Mouse (Mus musculus) neural tube, embryonic 14.5 days (tissue): ENCODE measurements at regions not wholly inside any gene's neighbourhood (a gene's known extent, or its start where the extent isn't known, plus 50 kb on each side); places are given as distances from the start of the nearest gene placed in this dataset.
A peak's percentile ranks its signal among the peaks of the same experiment; 100 is the strongest.

ENCODE experiments used
- ATAC-seq: fragments of 200-750 bp; cut with Nextera tagmentation; 2 replicates; pipeline ENCODE4 v1.8.0; 2017; ENCODE audit warnings: low read depth, mild to moderate bottlenecking, moderate TSS enrichment, moderate library complexity
- H3K27ac ChIP-seq: fragments of 300-500 bp; sonication (generic); 2 replicates; pipeline ENCODE4 v1.5.1; 2014; ENCODE audit warnings: low read depth, mild to moderate bottlenecking, control low read depth, low read length, moderate library complexity, mixed read lengths
- H3K27me3 ChIP-seq: fragments of 300-500 bp; sonication (generic); 2 replicates; pipeline ENCODE4 v1.6.1; 2014; ENCODE audit warnings: low read length; ENCODE audit not compliant: control insufficient read depth, insufficient read depth
- H3K36me3 ChIP-seq: fragments of 300-500 bp; sonication (generic); 2 replicates; pipeline ENCODE4 v1.6.1; 2014; ENCODE audit warnings: low read length, mixed read lengths; ENCODE audit not compliant: control insufficient read depth, insufficient read depth
- H3K4me1 ChIP-seq: fragments of 300-500 bp; sonication (generic); 2 replicates; pipeline ENCODE4 v1.6.1; 2014; ENCODE audit warnings: low read length; ENCODE audit not compliant: control insufficient read depth, insufficient read depth
- H3K4me2 ChIP-seq: fragments of 300-500 bp; sonication (generic); 2 replicates; pipeline ENCODE4 v1.6.1; 2014; ENCODE audit warnings: mild to moderate bottlenecking, low read depth, low read length, control low read depth
- H3K4me3 ChIP-seq: fragments of 300-500 bp; sonication (generic); 2 replicates; pipeline ENCODE4 v1.5.1; 2014; ENCODE audit warnings: low read depth, low read length, control low read depth, mixed read lengths
- H3K9ac ChIP-seq: fragments of 300-500 bp; sonication (generic); replicated peaks from 2 replicates; pipeline ENCODE4 v1.6.1; 2014; ENCODE audit warnings: low read depth, mild to moderate bottlenecking, control low read depth, low read length, mixed read lengths
- H3K9me3 ChIP-seq: fragments of 300-500 bp; sonication (generic); 2 replicates; pipeline ENCODE4 v1.6.1; 2016; ENCODE audit warnings: low read length; ENCODE audit not compliant: control insufficient read depth
- WGBS: fragments of 180-500 bp; shearing (Covaris S2); extraction: QIAGEN DNeasy Blood & Tissue Kit; methylation state at CpG from one replicate; pipeline ENCODE4 v1.1.7; 2014; 5-methylcytosine and 5-hydroxymethylcytosine counted together

GRCm38 (mm10) chrX:140269742-140270457 lies 72.2 kb upstream of the Frmpd3 start:
- Histone ChIP-seq H3K9ac (no peak overlapping the region), H3K4me2 (no peak overlapping the region), H3K36me3 (no peaks in the 10 kb centered on the region), H3K27ac (no peak overlapping the region), H3K4me3 (no peak overlapping the region), H3K27me3 (peaks cover 4% of the 10 kb centered on the region; the same call in 1 of the 2 replicates), H3K4me1 (no peaks in the 10 kb centered on the region), H3K9me3 (no peaks in the 10 kb centered on the region)
- WGBS = 52% methylated on average over 5 of the region's 5 CpGs
- ATAC-seq = no peak

GRCm38 (mm10) chrX:140277327-140277947 lies 64.6 kb upstream of the Frmpd3 start:
- WGBS = 11% methylated on average over 25 of the region's 54 CpGs
- H3K27me3 ChIP-seq = peaks cover 9% of the 10 kb centered on the region
- H3K4me1 ChIP-seq = no peaks in the 10 kb centered on the region
- peak overlapping the region; percentile 44 for H3K27ac ChIP-seq
- peak overlapping the region; percentile 63 for H3K9ac ChIP-seq
- no peaks in the 10 kb centered on the region for H3K36me3 ChIP-seq
- peak overlapping the region; percentile 49 for H3K4me2 ChIP-seq
- peak overlapping the region; percentile 57 for H3K4me3 ChIP-seq
- ATAC-seq = peak; percentile 77
- H3K9me3 ChIP-seq = no peaks in the 10 kb centered on the region

GRCm38 (mm10) chrX:140277978-140278729 lies 63.9 kb upstream of the Frmpd3 start:
- WGBS = 17% methylated on average over 48 of the region's 69 CpGs

GRCm38 (mm10) chrX:140279266-140279665 lies 62.8 kb upstream of the Frmpd3 start:
- no peaks in the 10 kb centered on the region for H3K36me3 ChIP-seq
- peak; percentile 32; the same call in 1 of the 2 replicates for ATAC-seq
- H3K4me3 ChIP-seq = no peak overlapping the region; the same call in 1 of the 2 replicates
- peak overlapping the region; percentile 49; the same call in 1 of the 2 replicates for H3K4me2 ChIP-seq
- H3K4me1 ChIP-seq = no peaks in the 10 kb centered on the region
- peaks cover 5% of the 10 kb centered on the region; the same call in 1 of the 2 replicates for H3K27me3 ChIP-seq
- H3K9ac ChIP-seq = no peak overlapping the region
- H3K9me3 ChIP-seq = no peaks in the 10 kb centered on the region
- no peak overlapping the region for H3K27ac ChIP-seq
- 10% methylated on average over 6 of the region's 6 CpGs for WGBS

More at GRCm38 (mm10) chrX:140277978-140278729, 63.9 kb upstream of the Frmpd3 start:
- H3K4me1 ChIP-seq = no peaks in the 10 kb centered on the region
- H3K9ac ChIP-seq = peak overlapping the region; percentile 63
- H3K27ac ChIP-seq = peak overlapping the region; percentile 44
- no peaks in the 10 kb centered on the region for H3K9me3 ChIP-seq
- peaks cover 5% of the 10 kb centered on the region for H3K27me3 ChIP-seq
- peak overlapping the region; percentile 57 for H3K4me3 ChIP-seq
- H3K4me2 ChIP-seq = peak overlapping the region; percentile 49
- H3K36me3 ChIP-seq = no peaks in the 10 kb centered on the region
- peak; percentile 52 for ATAC-seq

GRCm38 (mm10) chrX:140280016-140280415 lies 62.0 kb upstream of the Frmpd3 start:
- H3K9ac ChIP-seq = no peak overlapping the region
- WGBS = 13% methylated on average over 12 of the region's 12 CpGs

More at GRCm38 (mm10) chrX:140280016-140280415, 62.0 kb upstream of the Frmpd3 start:
- no peaks in the 10 kb centered on the region for H3K9me3 ChIP-seq
- H3K4me2 ChIP-seq = peak overlapping the region; percentile 25
- peaks cover 5% of the 10 kb centered on the region; the same call in 1 of the 2 replicates for H3K27me3 ChIP-seq
- ATAC-seq = no peak; the same call in 1 of the 2 replicates
- no peak overlapping the region for H3K4me3 ChIP-seq
- no peak overlapping the region for H3K27ac ChIP-seq
- H3K4me1 ChIP-seq = no peaks in the 10 kb centered on the region
- H3K36me3 ChIP-seq = no peaks in the 10 kb centered on the region
